Mouse (Mus musculus) MEL (cell line): ENCODE measurements around the gene Sprr2b. TPM values are rescaled to one million over a fixed set of nuclear protein-coding genes. Genes with fewer than 3 reads are reported as not detected.
"Not testable (repeated sequence)": the region's sequence is repeated elsewhere in the genome, so short reads cannot be mapped to it uniquely, and the experiment has no call there.

Experiments
- DNase-seq: peaks from one replicate; pipeline ENCODE4 v3.0.0; 2011; ENCODE audit warnings: low read depth, low spot score
- H3K27ac ChIP-seq: 2 replicates; pipeline ENCODE4 v1.5.1; 2012; ENCODE audit warnings: low read depth, mild to moderate bottlenecking, control low read depth, low read length, moderate library complexity; ENCODE audit not compliant: control insufficient read depth
- H3K27me3 ChIP-seq, 2 experiments: fragments of 150-350 bp in 1 of 2; sonication (generic) in 1 of 2; 2 replicates each; pipeline ENCODE4 v1.6.1; 2012; ENCODE audit warnings: low read length in 2 of 2, mild to moderate bottlenecking in 2 of 2, improper control_type of control experiment in 1 of 2, moderate library complexity in 1 of 2; ENCODE audit not compliant: insufficient read depth in 2 of 2, control insufficient read depth in 1 of 2
- H3K36me3 ChIP-seq, 2 experiments: 2 replicates each; pipeline ENCODE4 v1.6.1; 2012 to 2014; ENCODE audit warnings: low read length in 2 of 2, improper control_type of control experiment in 1 of 2, inconsistent platforms in 1 of 2, mild to moderate bottlenecking in 1 of 2; ENCODE audit not compliant: insufficient read depth in 2 of 2, control insufficient read depth in 1 of 2
- H3K4me1 ChIP-seq, 2 experiments: fragments of 150-350 bp in 1 of 2; sonication (generic) in 1 of 2; 2 replicates each; pipeline ENCODE4 v1.6.1; 2012; ENCODE audit warnings: low read length in 2 of 2, improper control_type of control experiment in 1 of 2, mild to moderate bottlenecking in 1 of 2; ENCODE audit not compliant: insufficient read depth in 2 of 2, control insufficient read depth in 1 of 2
- H3K4me3 ChIP-seq, 2 experiments: fragments of 150-350 bp in 1 of 2; sonication (generic) in 1 of 2; 2 replicates each; pipeline ENCODE4 v1.5.1; 2012; ENCODE audit warnings: low read depth in 2 of 2, low read length in 2 of 2, mild to moderate bottlenecking in 2 of 2, moderate library complexity in 2 of 2, control low read depth in 1 of 2, improper control_type of control experiment in 1 of 2; ENCODE audit not compliant: control insufficient read depth in 1 of 2, insufficient read depth in 1 of 2
- H3K79me2 ChIP-seq: 2 replicates; pipeline ENCODE4 v1.6.1; 2012; ENCODE audit warnings: mild to moderate bottlenecking, low read length, moderate library complexity; ENCODE audit not compliant: control insufficient read depth, poor library complexity, insufficient read depth
- H3K9ac ChIP-seq: 2 replicates; pipeline ENCODE4 v1.6.1; 2012; ENCODE audit warnings: low read depth, mild to moderate bottlenecking, control low read depth, low read length, moderate library complexity; ENCODE audit not compliant: control insufficient read depth, poor library complexity, severe bottlenecking
- H3K9me3 ChIP-seq: fragments of 150-350 bp; sonication (generic); replicated peaks from 2 replicates; pipeline ENCODE4 v1.6.1; 2012; ENCODE audit warnings: mild to moderate bottlenecking, low read length, improper control_type of control experiment, moderate library complexity; ENCODE audit not compliant: insufficient read depth
- BHLHE40 ChIP-seq: IDR thresholded peaks from 2 replicates; pipeline ENCODE4 v1.6.1; 2012; ENCODE audit warnings: low read depth, mild to moderate bottlenecking, inconsistent platforms, low read length, improper control_type of control experiment, borderline replicate concordance
- EP300 ChIP-seq, 2 experiments: IDR thresholded peaks; 2 replicates each; pipeline ENCODE4 v1.6.1; 2011; ENCODE audit warnings: improper control_type of control experiment in 2 of 2, low read length in 2 of 2, low read depth in 1 of 2, mild to moderate bottlenecking in 1 of 2
- GABPA ChIP-seq: IDR thresholded peaks from 2 replicates; pipeline ENCODE4 v1.6.1; 2012; ENCODE audit warnings: low read depth, mild to moderate bottlenecking, inconsistent platforms, low read length, improper control_type of control experiment, moderate library complexity
- GATA1 ChIP-seq: IDR thresholded peaks from 2 replicates; pipeline ENCODE4 v1.6.1; 2011; ENCODE audit warnings: low read depth, low read length, improper control_type of control experiment
- MAFK ChIP-seq: IDR thresholded peaks from 2 replicates; pipeline ENCODE4 v1.6.1; 2011; ENCODE audit warnings: low read depth, mild to moderate bottlenecking, low read length, improper control_type of control experiment, borderline replicate concordance
- NRF1 ChIP-seq: IDR thresholded peaks from 2 replicates; pipeline ENCODE4 v1.6.1; 2014; ENCODE audit warnings: low read depth, mild to moderate bottlenecking, inconsistent platforms, low read length, improper control_type of control experiment, moderate library complexity; ENCODE audit not compliant: poor library complexity, insufficient read depth, severe bottlenecking
- POLR2A ChIP-seq, 2 experiments: IDR thresholded peaks; 2 replicates each; pipeline ENCODE4 v1.6.1; 2011 to 2012; ENCODE audit warnings: low read length in 2 of 2, mild to moderate bottlenecking in 2 of 2, control low read depth in 1 of 2, improper control_type of control experiment in 1 of 2, low read depth in 1 of 2, moderate library complexity in 1 of 2; ENCODE audit not compliant: control insufficient read depth in 1 of 2, insufficient read depth in 1 of 2, poor library complexity in 1 of 2
- SIN3A ChIP-seq: IDR thresholded peaks from 2 replicates; pipeline ENCODE4 v1.6.1; 2012; ENCODE audit warnings: low read length, improper control_type of control experiment, inconsistent platforms
- TBP ChIP-seq: IDR thresholded peaks from 2 replicates; pipeline ENCODE4 v1.8.0; 2011; ENCODE audit warnings: low read depth, low read length, improper control_type of control experiment
- UBTF ChIP-seq: IDR thresholded peaks from 2 replicates; pipeline ENCODE4 v1.6.1; 2012; ENCODE audit warnings: low read depth, mild to moderate bottlenecking, inconsistent platforms, low read length, improper control_type of control experiment, moderate library complexity, borderline replicate concordance; ENCODE audit not compliant: insufficient read depth
- USF2 ChIP-seq, 2 experiments: IDR thresholded peaks; 2 replicates each; pipeline ENCODE4 v1.6.1; 2011 to 2012; ENCODE audit warnings: improper control_type of control experiment in 2 of 2, low read length in 2 of 2, borderline replicate concordance in 1 of 2, inconsistent platforms in 1 of 2, low read depth in 1 of 2, mild to moderate bottlenecking in 1 of 2; ENCODE audit not compliant: insufficient read depth in 1 of 2
- ZNF384 ChIP-seq: IDR thresholded peaks from 2 replicates; pipeline ENCODE4 v1.6.1; 2012; ENCODE audit warnings: low read depth, mild to moderate bottlenecking, inconsistent platforms, low read length, improper control_type of control experiment
- polyA plus RNA-seq, 2 experiments: library from polyadenylated mRNA; stranded (reverse) in 1 of 2; unstranded in 1 of 2; fragments of >175 nt in 1 of 2; fragments of >200 nt in 1 of 2; gene quantifications; 2 replicates each; pipeline versions ENCODE4 v1.2.1 to v1.2.4; 2012; ENCODE audit warnings: low replicate concordance in 2 of 2, low read depth in 1 of 2; ENCODE audit not compliant: insufficient read length in 2 of 2, insufficient read depth in 1 of 2, missing spikeins in 1 of 2
- total RNA-seq: library from RNA; depleted of rRNA; stranded (reverse); fragments of 300-350 nt; gene quantifications from 2 replicates; pipeline ENCODE4 v1.2.3, GENCODE M21; 2012; rRNA removed

Gene Sprr2b
- total RNA-seq (not detected in 2 replicates), polyA plus RNA-seq (not detected)

DNA sequence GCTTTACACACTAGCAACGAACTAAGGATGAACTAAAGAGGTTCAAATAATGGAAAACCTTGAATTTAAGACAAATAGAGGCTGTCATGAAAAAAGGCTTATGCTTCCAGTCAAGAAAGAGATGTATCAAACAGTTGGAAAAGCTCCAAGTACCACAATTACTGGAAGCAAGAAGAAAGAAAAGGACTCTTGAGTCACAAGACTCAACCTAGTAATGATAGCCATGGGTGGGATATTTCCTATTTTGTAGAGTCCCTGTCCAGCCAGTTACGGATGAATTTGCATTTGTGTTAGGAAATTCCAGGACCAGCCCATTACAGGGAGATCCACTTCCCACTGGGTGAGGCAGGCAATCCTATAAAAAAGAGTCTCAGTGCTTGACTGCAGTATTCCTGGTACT, at the start of gene Sprr2b:
Sprr2b (plus strand) TSS at position 301 of the 400 bp plus-strand sequence.
- no peaks in the 10 kb centered on the region for H3K9me3 ChIP-seq
- no peak within 1 kb of the TSS for H3K9ac ChIP-seq
- H3K27ac ChIP-seq, result no peak within 1 kb of the TSS
- TF ChIP-seq ZNF384, result no peak
- TF ChIP-seq UBTF, result no peak
- TF ChIP-seq MAFK, result no peak
- no peak for TF ChIP-seq USF2 (IDR thresholded peaks at IDR 0.05; ENCODE audit: borderline replicate concordance in 1 of 2, insufficient read depth in 1 of 2, low read depth in 1 of 2, low read length in 2 of 2)
- no peak for TF ChIP-seq TBP
- TF ChIP-seq BHLHE40, result no peak
- TF ChIP-seq POLR2A (IDR thresholded peaks at IDR 0.05; ENCODE audit: control insufficient read depth in 1 of 2, insufficient read depth in 1 of 2, low read depth in 1 of 2, low read length in 2 of 2, poor library complexity in 1 of 2), result no peak
- TF ChIP-seq NRF1, result no peak
- no peak for TF ChIP-seq SIN3A
- no peak for TF ChIP-seq GATA1
- no peak for TF ChIP-seq EP300 (IDR thresholded peaks at IDR 0.05; ENCODE audit: low read depth in 1 of 2, low read length in 2 of 2)
- no peak for TF ChIP-seq GABPA
- H3K4me3 ChIP-seq, result no peak within 1 kb of the TSS
- H3K79me2 ChIP-seq, result no peaks in the 10 kb centered on the region
- no peaks in the 10 kb centered on the region for H3K4me1 ChIP-seq
- H3K36me3 ChIP-seq, result no peaks in the 10 kb centered on the region
- no peak for DNase-seq
- H3K27me3 ChIP-seq, result no peaks in the 10 kb centered on the region

GRCm38 (mm10) chr3:92271414-92271985, 44.9 kb upstream of the Sprr2b start:
- not testable (repeated sequence) for H3K9me3 ChIP-seq, H3K36me3 ChIP-seq, H3K27ac ChIP-seq, DNase-seq, H3K4me3 ChIP-seq, H3K27me3 ChIP-seq, H3K79me2 ChIP-seq, H3K4me1 ChIP-seq, H3K9ac ChIP-seq

GRCm38 (mm10) chr3:92273504-92273903, 42.9 kb upstream of the Sprr2b start:
- H3K27me3 ChIP-seq, DNase-seq, H3K79me2 ChIP-seq, H3K4me1 ChIP-seq, H3K4me3 ChIP-seq, H3K9me3 ChIP-seq, H3K9ac ChIP-seq, H3K27ac ChIP-seq, H3K36me3 ChIP-seq: not testable (repeated sequence)

GRCm38 (mm10) chr3:92274018-92274417, 42.4 kb upstream of the Sprr2b start:
- H3K36me3 ChIP-seq, DNase-seq, H3K9ac ChIP-seq, H3K4me1 ChIP-seq, H3K79me2 ChIP-seq, H3K9me3 ChIP-seq, H3K27me3 ChIP-seq, H3K27ac ChIP-seq, H3K4me3 ChIP-seq: not testable (repeated sequence)

DNA sequence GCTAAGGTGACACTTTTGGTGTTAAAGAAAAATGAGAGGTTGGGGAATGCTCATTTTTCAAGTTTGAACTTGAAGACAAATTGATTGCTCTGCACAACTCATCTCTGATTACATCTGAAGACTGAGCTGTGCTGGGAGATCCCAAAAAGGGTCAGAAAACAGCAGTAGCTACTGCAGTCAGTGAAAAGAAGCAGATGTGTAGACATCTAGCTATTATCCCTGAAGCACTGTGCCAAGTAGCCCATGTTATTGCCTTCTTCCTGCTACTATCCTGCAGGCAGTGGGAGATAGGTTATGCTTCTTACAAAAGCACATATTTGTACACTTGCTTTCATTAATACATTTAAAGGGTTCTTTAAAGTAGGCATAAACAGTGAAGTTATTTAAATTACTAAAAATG, 36.8 kb upstream of the Sprr2b start:
- H3K27me3 ChIP-seq, DNase-seq, H3K9me3 ChIP-seq, H3K36me3 ChIP-seq, H3K4me1 ChIP-seq, H3K9ac ChIP-seq, H3K4me3 ChIP-seq, H3K79me2 ChIP-seq, H3K27ac ChIP-seq: not testable (repeated sequence)
